Mouse (Mus musculus) adrenal gland, postnatal 14 days (tissue): ENCODE results near the gene Wdr3. TPM values are rescaled to one million over a fixed set of nuclear protein-coding genes. Genes with fewer than 3 reads are reported as not detected.

Experiments used
- total RNA-seq: library from RNA; stranded (reverse); gene quantifications from 2 replicates; pipeline ENCODE4 v1.2.3, GENCODE M21; 2021

Gene Wdr3
- total RNA-seq, 1 experiment from 2014 or later, result 23.0 TPM

Other genes with a start within 250 kb of the Wdr3 start
- gene Gdap2, start within 50 bp of the Wdr3 start, total RNA-seq, result 19.2 and 24.9 TPM in 2 replicates